Mouse (Mus musculus): ENCODE measurements around the gene Slc16a7.

Gene Slc16a7

DNA sequence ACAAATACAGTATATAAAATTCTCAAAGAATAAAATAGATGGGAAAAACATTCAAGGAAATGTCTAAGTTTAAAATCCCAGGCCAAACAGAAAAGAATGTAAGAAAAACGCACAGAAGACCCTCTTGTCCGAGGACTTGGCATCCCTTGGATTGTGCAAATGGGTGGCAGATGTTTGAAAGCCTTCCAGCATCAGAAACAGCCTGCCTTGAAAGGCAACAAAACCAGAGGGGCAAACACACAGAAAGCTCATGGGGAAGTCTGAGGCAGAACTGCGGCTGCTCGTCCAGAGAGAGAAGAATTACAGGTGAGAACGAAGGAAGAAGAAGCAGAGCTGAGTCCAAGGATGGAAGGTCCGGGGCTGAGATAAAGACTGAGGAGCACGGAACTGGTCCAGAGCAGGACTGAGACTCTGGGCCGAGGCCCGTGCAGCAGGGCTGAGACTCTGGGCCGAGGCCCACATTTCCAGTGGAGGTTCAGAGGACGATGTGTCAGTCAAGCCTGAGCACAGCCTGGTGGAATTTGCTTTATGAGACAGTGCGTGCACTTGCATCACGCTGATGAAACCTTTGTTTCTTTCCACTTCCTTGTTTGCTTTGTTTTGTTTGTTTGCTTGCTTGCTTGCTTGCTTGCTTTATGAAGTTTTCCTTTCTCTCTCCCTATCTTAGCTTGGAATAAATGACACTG is 65.0 kb downstream of the Slc16a7 start:
- no peak for DNase-seq (ENCODE audit: low spot score)

GRCm38 (mm10) chr10:125321446-125322428 is 67.5 kb downstream of the Slc16a7 start:
- DNase-seq (ENCODE audit: low spot score) = no peak

DNA sequence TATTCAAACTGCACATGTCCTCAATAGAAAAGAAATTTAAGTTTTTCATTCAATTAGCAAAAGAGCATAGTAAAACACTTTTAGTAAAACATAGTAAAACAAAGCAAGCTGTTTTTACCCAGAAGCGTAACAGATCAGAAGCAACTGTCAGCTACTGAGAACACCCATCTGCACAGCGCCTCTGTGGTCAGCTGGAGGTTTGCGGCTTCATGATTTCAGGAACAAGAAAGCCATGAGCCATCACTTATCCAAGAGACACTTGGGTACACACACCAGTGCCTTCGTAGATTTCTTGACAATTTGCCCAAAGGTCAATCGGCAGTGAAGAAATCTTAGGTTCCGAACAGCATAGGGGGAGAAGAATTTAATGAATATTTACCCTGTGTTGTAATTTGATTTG is 71.9 kb downstream of the Slc16a7 start:
- DNase-seq (ENCODE audit: low spot score) = no peak

DNA sequence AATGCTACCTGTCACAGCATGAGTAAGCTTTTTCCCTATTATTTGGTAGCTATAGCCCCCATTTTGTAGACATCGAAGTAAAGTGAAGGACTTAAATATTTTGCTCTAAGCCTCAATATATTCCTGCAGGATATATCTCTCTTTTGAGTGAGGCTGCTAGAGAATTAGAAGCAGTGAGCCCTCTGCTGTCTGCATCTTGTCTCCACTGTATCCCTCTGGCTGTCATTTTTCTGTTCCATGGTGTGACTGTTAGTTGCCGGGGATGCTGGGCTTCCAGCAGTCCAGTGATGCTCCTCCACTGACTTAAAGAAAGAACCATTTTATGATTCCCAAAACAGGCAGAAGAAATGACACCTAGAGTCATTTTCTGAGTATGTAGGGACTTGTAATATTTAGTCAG is 78.4 kb downstream of the Slc16a7 start:
- no peak for DNase-seq (ENCODE audit: low spot score)

GRCm38 (mm10) chr10:125298036-125298435 is 91.2 kb downstream of the Slc16a7 start:
- DNase-seq (ENCODE audit: low spot score) = no peak

DNA sequence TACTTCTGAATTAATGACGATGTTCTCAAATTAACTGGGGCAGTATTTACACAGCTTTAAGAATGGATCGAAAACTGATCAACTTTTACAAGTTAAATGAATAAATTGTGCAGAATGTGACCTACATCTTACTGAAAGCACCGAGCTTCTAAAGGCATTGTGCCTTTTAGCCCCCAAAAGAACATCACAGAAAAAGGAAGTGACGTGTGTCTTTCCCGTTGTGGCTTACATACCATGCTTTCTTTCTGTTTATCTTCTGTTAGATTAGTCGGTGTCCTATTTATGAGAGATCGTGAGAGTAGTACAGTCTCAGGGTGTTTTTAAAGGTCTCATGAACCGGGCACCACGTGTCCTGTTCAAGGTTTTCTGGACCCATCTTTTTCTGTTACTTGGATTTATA is 98.9 kb downstream of the Slc16a7 start:
- no peak for DNase-seq (ENCODE audit: low spot score)

DNA sequence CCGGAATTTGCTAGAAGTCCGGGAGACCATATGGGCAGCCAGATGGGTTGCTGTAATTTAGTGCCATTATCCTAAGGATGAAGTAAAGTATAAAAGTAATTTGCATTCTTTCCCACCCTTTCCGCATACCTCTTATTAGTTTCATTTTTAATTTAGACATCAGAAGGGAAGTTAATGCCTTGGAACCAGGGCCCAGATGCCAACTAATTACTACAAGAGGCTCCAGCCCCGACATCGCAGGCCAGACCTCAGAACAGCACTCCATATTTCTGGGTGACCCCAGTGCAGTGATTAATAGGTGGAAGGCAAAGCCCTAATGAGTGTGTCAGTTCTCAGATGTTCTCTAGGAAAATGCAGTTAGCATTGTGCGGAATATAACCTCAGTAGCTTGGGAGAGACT is 100.7 kb downstream of the Slc16a7 start:
- DNase-seq (ENCODE audit: low spot score) = no peak

DNA sequence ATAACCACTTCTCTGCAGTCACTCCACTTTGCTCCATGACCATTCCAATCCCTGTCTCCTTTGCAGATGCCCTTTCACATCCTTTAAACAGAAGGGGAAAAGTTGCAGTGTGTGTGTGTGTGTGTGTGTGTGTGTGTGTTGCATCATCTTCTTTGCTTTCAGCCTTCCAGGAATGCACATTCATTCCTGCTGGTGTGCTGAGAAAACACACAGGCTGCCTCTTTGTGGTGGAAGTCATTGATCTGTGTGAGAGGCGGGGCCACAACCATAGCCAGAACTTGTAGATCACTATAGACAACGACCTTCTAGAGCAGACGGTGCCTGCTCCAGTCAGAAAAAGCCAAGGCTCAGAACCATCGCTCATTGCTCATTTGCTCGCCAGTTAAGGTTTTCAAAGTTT is 103.9 kb downstream of the Slc16a7 start:
- no peak for DNase-seq (ENCODE audit: low spot score)

- DNase-seq (ENCODE audit: low spot score) = no peak
Measured at GRCm38 (mm10) chr10:125275149-125275848, 114.0 kb downstream of the Slc16a7 start.

- no peak for DNase-seq (ENCODE audit: low spot score)
Measured at GRCm38 (mm10) chr10:125274519-125275148, 114.6 kb downstream of the Slc16a7 start.

- no peak for DNase-seq (ENCODE audit: low spot score)
Measured at GRCm38 (mm10) chr10:125273759-125274158, 115.5 kb downstream of the Slc16a7 start.

GRCm38 (mm10) chr10:125271448-125271847 is 117.8 kb downstream of the Slc16a7 start:
- DNase-seq (ENCODE audit: low spot score) = no peak

DNA sequence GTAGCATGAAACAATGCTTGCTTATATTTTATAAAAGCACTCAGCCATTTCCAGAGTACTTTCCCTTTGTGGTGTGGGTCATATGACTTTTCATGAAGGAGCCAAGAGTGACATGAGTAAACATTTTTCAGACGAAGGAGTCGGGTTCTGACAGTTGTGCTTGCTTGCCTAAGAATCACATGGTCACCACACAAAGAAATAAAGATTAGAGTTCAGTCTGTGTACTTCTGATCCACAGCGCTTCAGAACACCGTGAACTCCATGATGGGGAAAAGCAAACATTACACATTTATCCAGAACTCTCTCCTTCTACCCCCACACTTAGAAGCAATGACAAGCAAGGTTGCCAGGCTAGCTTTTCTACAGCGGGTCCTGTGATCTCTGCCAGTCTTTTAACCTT is 119.0 kb downstream of the Slc16a7 start:
- DNase-seq (ENCODE audit: low spot score) = no peak

GRCm38 (mm10) chr10:125266322-125266721 is 122.9 kb downstream of the Slc16a7 start:
- no peak for DNase-seq (ENCODE audit: low spot score)

DNA sequence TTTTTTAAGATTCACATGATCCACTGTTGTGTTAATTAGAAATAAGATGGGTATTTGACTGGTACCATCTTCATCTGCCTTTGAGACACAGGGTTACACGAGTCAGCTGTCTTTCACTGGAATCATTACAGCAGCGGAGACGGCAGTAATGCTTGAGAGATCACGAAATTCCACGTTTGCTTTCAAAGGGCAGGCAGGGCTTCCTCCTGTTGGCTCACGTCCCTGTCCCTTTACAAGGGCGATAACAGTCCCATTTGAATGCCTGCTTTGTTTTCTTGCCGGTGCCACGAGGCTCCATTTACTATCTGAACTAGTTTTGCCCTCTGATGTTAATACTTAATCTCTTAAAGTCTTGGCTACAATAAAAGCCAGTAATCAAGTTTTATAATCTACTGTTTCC is 123.4 kb downstream of the Slc16a7 start:
- DNase-seq (ENCODE audit: low spot score) = no peak

DNA sequence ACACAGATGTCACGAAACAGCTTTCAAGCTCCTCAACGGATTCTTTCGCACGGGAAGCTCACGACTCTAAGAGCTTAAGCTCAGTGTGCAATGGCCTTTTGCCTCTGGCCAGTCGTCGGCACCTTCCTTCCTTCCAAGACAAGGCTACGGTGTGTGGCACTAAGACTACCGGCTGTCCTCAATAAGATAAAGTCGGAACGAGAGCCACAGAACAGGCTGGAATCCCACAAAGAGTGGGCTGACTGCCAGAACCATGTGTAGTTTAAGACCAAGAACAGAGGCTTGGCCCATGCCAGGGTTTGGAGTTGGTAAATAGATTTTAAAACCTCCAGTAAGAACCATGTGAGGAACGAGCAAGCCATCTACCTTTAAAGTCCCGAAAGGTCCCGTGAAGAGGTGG is 123.8 kb downstream of the Slc16a7 start:
- no peak for DNase-seq (ENCODE audit: low spot score)

- no peak for DNase-seq (ENCODE audit: low spot score)
Measured at GRCm38 (mm10) chr10:125264938-125265337, 124.3 kb downstream of the Slc16a7 start.

DNA sequence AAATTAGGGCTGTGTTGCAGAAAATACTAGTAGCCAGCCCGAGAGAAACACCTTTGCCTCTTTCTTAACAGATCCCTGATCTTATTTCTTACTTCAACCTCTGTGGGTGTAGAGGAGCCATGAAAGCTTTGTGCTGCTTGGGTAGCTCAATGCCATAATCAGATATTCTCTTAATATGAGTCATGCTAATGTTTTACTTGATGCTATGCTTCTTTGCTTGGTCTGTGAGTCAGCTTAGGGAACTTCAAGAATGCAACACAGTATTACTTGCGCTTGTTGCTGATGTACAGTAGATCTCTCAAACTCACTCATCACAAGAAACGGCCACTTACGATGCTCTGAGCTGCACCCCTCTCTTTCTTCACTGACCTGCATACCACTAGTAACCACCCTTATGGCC is 133.4 kb downstream of the Slc16a7 start:
- DNase-seq (ENCODE audit: low spot score) = no peak

DNA sequence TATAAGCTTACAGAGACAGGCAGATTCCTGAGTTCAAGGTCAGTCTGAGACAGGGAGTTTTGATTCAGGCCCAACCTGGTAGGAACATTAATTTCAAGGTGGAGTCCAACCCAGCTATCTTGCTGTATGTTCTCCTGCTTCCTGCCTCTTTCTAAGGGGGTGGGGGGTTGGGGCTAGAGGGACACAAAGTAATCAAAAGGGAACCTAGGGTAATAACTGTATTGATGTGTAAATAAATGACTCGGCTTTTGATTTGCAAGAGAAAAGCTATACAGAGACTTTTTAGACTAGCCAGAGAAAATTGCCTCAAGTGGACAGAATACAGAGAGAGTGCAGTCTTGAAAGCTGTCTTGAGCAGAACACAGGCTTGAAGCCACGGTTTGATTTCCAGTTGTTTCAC is 174.7 kb downstream of the Slc16a7 start:
- DNase-seq (ENCODE audit: low spot score) = no peak

DNA sequence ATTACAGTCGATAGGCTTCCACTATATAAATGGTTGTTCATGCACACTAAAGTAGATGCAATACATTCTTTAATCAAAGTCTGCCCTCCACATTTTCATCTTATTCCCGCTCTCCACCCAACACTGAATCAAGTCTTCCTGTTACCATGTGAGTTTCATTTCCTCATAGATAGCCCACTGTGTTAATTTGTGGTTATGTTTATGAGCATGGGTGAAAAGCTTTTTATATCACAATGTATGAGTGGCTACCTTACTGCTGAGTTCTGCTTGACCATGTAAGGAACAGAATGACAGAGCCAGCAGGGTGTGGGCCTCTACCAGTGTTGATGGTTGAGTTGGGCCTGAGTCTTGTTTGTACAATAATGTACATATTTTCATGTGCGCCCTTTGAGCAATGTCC is 175.5 kb downstream of the Slc16a7 start:
- no peak for DNase-seq (ENCODE audit: low spot score)

DNA sequence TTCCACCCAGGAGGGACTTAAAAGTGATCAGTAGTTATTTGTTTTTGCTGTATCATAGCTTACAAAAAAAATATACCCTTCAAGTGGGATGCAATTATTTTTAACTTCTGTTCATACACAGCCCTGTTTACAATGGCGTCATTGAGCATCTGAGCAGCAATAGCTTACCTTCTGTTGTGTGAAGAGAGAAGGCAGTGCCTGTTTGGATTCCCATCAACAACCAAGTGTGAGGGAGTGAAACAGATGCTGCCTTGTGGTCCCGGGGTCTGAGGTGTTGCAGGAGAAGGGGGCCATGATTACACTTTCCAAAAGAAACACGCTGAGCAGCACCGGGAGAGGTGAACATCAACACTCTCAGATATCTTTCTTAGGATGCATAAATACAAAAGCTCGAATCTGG is 201.7 kb downstream of the Slc16a7 start:
- DNase-seq (ENCODE audit: low spot score) = no peak

DNA sequence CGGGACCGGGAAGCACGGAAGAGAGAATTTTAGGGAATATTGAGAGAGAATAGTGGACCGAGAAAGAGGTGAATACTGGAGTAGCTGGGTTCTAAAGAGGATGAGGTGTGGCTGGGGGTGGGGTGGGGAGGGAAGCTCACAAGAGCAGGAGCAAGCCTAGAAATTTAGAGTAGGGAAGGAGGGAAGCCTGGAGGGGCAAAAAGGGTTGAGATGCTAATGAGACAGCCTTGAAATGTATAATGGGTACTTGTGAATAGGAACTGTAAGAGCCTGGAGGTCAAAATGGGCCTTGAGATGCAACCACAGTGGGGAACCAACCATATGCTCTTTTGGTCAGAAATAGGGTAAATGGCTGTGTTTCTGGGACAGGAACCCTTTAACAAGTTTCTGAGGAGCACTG is 203.9 kb downstream of the Slc16a7 start:
- no peak for DNase-seq (ENCODE audit: low spot score)

All from ovary, adult 18-20 months (tissue).